Mouse (Mus musculus) neural tube, embryonic 12.5 days (tissue): ENCODE results near the gene Ttyh3. TPM values are rescaled to one million over a fixed set of nuclear protein-coding genes. Genes with fewer than 3 reads are reported as not detected.
A peak's percentile ranks its signal among the peaks of the same experiment; 100 is the strongest.

ENCODE experiments used
- ATAC-seq: fragments of 200-750 bp; cut with Nextera tagmentation; 2 replicates; pipeline ENCODE4 v1.8.0; 2017; ENCODE audit warnings: low read depth, mild to moderate bottlenecking, moderate TSS enrichment, moderate library complexity; ENCODE audit not compliant: low FRiP score
- H3K27ac ChIP-seq: fragments of 300-500 bp; sonication (generic); 2 replicates; pipeline ENCODE4 v1.5.1; 2016
- H3K27me3 ChIP-seq: fragments of 300-500 bp; sonication (generic); replicated peaks from 2 replicates; pipeline ENCODE4 v1.6.1; 2016; ENCODE audit warnings: mild to moderate bottlenecking
- H3K36me3 ChIP-seq: fragments of 300-500 bp; sonication (generic); 2 replicates; pipeline ENCODE4 v1.6.1; 2016; ENCODE audit warnings: mild to moderate bottlenecking
- H3K4me1 ChIP-seq: fragments of 300-500 bp; sonication (generic); 2 replicates; pipeline ENCODE4 v1.6.1; 2016
- H3K4me2 ChIP-seq: fragments of 300-500 bp; sonication (generic); replicated peaks from 2 replicates; pipeline ENCODE4 v1.6.1; 2016; ENCODE audit warnings: mild to moderate bottlenecking
- H3K4me3 ChIP-seq: fragments of 300-500 bp; sonication (generic); 2 replicates; pipeline ENCODE4 v1.5.1; 2016
- H3K9ac ChIP-seq: fragments of 300-500 bp; sonication (generic); 2 replicates; pipeline ENCODE4 v1.6.1; 2016; ENCODE audit warnings: mild to moderate bottlenecking
- H3K9me3 ChIP-seq: fragments of 300-500 bp; sonication (generic); 2 replicates; pipeline ENCODE4 v1.6.1; 2016; ENCODE audit warnings: mild to moderate bottlenecking
- WGBS: fragments of 180-500 bp; shearing (Covaris S2); methylation state at CpG from one replicate; pipeline ENCODE4 v1.1.7; 2016; 5-methylcytosine and 5-hydroxymethylcytosine counted together
- polyA plus RNA-seq: library from polyadenylated mRNA; unstranded; fragments of >200 nt; fragmentation: Nextera tagmentation; extraction: Ambion mirVana; gene quantifications from 2 replicates; pipeline ENCODE4 v1.2.1, GENCODE M21; 2016

The Ttyh3 gene
- polyA plus RNA-seq, 1 experiment from 2014 or later, result 83.3 TPM

DNA sequence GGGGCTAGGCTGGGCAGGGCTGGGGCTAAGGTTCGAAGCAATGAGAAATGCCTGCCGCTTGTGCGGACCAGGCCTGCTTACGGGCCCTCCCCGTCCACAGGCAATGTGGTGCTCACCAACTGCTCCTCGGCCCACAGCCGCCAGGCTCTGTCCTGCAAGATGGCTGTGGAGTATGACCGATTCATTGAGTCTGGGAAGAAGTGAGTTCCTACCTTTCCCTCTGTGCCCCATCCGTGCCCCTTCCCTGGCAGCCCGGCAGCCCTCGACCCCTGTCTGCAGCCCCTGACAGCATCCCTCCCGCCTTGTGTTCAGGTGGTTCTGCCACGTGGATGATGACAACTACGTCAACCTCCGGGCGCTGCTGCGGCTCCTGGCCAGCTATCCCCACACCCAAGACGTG lies 36.6 kb downstream of the Ttyh3 start:
- Histone ChIP-seq H3K4me3 (peak overlapping the region; percentile 65), H3K36me3 (peaks cover 38% of the 10 kb centered on the region), H3K9me3 (no peaks in the 10 kb centered on the region), H3K4me2 (peak overlapping the region; percentile 80), H3K27me3 (no peaks in the 10 kb centered on the region; the same call in 1 of the 2 replicates), H3K27ac (0 out of 2 replicates have a peak overlapping the region, but pooled peaks have one; percentile 95), H3K9ac (peak overlapping the region; percentile 87), H3K4me1 (peaks cover 65% of the 10 kb centered on the region)
- WGBS, result 27% methylated on average over 18 of the region's 18 CpGs
- no peak for ATAC-seq

- Histone ChIP-seq H3K4me3 (peak overlapping the region; percentile 65), H3K9me3 (no peaks in the 10 kb centered on the region), H3K4me1 (peaks cover 70% of the 10 kb centered on the region), H3K27me3 (no peaks in the 10 kb centered on the region; the same call in 1 of the 2 replicates), H3K36me3 (peaks cover 36% of the 10 kb centered on the region), H3K4me2 (peak overlapping the region; percentile 80), H3K27ac (peak overlapping the region; percentile 95), H3K9ac (peak overlapping the region; percentile 87)
- peak; percentile 15 for ATAC-seq
- 5% methylated on average over 15 of the region's 15 CpGs for WGBS
These were observed 37.1 kb downstream of the Ttyh3 start for GRCm38 (mm10) chr5:140611611-140612185.

DNA sequence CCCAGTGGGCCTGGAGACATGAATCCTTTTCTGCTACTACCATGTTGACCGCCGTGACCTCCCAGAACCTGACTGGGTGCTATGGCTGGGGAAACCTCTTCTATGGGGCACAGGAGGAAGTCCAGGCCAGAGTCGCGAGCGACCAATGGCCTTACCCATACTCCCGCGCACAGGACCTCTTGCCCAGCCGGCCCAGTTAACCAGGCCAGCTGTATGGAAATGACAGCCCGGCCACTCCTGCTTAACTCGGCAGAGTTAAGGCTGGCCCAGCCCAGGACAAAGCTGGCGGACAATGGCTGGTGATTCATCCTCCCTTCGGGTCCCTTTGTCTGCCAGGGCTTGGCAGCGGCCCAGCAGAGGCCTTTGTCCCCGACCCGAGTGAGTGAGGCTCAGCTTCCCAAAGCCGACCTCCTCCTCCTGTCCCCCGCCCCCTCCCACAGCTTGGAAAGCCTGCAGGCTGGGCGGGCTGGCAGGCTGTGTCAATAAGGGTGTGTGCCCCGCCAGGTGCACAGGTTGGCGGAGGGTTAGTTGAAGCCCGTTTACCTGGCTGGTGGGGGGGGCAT lies 37.7 kb downstream of the Ttyh3 start:
- no peaks in the 10 kb centered on the region; the same call in 1 of the 2 replicates for H3K27me3 ChIP-seq
- 4% methylated on average over 21 of the region's 21 CpGs for WGBS
- H3K4me3 ChIP-seq, result peak overlapping the region; percentile 65
- H3K4me1 ChIP-seq, result peaks cover 76% of the 10 kb centered on the region
- no peaks in the 10 kb centered on the region for H3K9me3 ChIP-seq
- peak overlapping the region; percentile 87 for H3K9ac ChIP-seq
- H3K36me3 ChIP-seq, result peaks cover 32% of the 10 kb centered on the region
- H3K4me2 ChIP-seq, result peak overlapping the region; percentile 80
- H3K27ac ChIP-seq, result peak overlapping the region; percentile 95
- ATAC-seq, result peak; percentile 62

DNA sequence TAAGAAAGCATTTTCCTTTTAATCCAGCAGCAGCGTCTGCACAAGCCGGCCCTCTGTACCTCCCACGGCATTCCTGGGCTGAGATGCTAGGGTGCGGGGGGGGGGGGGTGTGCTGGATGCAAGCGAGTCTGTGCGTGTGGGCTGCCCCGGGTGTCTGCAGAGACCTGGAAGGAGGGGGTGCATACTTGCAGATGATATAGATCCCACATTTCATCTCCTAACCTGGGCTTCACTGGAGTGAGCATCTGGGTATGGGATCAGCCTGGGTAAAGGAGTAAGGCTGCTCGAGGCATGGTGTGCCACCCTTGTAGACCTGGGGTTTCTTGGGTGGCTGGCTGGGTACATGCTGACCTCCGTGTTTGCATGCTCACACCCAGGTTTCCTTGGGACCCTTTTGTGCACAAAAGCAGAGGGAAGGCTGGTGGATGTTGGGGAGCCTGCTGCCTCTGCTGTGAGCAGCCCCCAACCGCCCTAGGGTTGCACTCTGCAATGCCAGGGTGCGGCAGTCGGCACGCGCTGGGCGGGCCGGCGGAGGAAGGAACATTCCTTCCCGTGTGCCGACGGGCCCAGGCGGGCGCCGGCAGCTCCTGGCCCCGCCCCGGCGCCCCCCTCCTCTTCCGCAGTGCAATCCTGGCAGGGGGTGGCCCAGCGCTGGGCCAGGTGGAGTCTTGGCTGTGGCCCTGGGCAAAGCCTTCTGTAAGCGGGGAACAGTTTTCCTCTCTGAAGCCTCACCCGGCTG lies 38.4 kb downstream of the Ttyh3 start:
- peak overlapping the region; percentile 80 for H3K4me2 ChIP-seq
- peak overlapping the region; percentile 95 for H3K27ac ChIP-seq
- no peaks in the 10 kb centered on the region; the same call in 1 of the 2 replicates for H3K27me3 ChIP-seq
- peaks cover 82% of the 10 kb centered on the region for H3K4me1 ChIP-seq
- H3K36me3 ChIP-seq, result peaks cover 32% of the 10 kb centered on the region
- H3K9me3 ChIP-seq, result no peaks in the 10 kb centered on the region
- H3K4me3 ChIP-seq, result peak overlapping the region; percentile 65
- H3K9ac ChIP-seq, result peak overlapping the region; percentile 87
- WGBS, result under 1% methylated on average over 30 of the region's 30 CpGs
- peak; percentile 22 for ATAC-seq

GRCm38 (mm10) chr5:140609511-140610272 lies 39.1 kb downstream of the Ttyh3 start:
- Histone ChIP-seq H3K36me3 (peaks cover 24% of the 10 kb centered on the region), H3K4me1 (peaks cover 89% of the 10 kb centered on the region), H3K9ac (peak overlapping the region; percentile 87), H3K4me2 (peak overlapping the region; percentile 80), H3K4me3 (peak overlapping the region; percentile 65), H3K27me3 (no peaks in the 10 kb centered on the region; the same call in 1 of the 2 replicates), H3K27ac (peak overlapping the region; percentile 95), H3K9me3 (no peaks in the 10 kb centered on the region)
- no peak for ATAC-seq
- whole genome bisulfite sequencing, result 7% methylated on average over 13 of the region's 13 CpGs

DNA sequence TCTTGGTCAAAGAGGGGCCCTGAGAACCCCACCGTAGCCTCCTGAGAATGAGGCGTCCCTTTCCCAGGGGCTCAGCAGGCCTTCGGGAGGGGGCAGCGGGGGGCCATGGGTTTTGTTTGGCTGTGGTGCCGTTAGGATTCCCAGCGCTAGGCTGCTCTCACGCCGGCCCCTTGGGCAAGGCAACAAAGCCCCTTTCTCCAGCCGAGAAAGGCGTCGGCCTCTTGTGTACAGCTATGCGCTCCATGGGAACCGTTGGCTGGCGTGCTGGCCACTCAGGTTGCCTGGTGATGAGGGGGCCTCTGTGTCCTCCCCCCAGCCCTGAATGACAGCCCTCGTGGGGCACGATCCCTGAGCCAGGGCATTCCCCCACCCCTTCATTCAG lies 40.2 kb downstream of the Ttyh3 start:
- Histone ChIP-seq H3K4me3 (peak overlapping the region; percentile 65), H3K4me2 (peak overlapping the region; percentile 80), H3K9me3 (no peaks in the 10 kb centered on the region), H3K4me1 (peaks cover 84% of the 10 kb centered on the region), H3K9ac (peak overlapping the region; percentile 87), H3K27ac (peak overlapping the region; percentile 71), H3K27me3 (no peaks in the 10 kb centered on the region; the same call in 1 of the 2 replicates), H3K36me3 (peaks cover 14% of the 10 kb centered on the region)
- 1% methylated on average over 16 of the region's 16 CpGs for WGBS
- peak; percentile 13 for ATAC-seq

DNA sequence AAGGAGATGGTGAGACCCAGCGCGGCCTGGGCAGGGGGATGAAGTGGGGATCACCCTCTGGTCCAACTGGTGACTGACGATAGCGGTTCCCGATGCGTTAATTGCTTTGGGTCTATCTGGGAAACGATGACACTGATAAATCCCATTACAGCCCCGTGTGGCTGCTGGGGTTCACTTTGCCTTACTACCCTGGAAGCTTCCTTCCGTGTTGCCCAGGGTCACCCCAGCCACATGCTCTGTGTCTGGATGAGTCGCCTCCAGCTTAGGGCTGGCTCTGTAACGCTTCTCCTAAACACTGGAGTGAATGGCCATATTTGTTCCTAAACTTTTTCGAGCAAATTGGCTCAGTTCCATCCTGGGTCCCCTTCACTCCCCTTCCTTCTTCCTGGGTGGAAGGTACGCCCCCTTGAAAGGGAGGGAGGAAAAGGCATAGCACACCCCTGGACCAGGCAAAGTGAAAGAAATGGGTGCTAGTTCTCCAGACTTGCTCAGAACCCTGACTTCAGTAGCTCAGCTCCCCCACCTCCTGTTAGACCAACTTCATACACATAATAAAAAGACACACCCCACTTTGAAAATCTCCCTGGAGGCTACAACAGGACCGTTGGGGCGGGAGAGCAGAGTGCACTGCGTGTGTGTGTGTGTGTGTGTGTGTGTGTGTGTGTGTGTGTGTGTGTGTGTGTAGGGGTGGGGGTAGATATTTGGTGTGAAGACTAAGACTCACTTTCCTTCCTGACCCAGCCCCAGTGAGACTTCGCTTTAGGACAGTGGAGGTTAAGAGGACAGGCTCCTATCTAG lies 40.8 kb downstream of the Ttyh3 start:
- Histone ChIP-seq H3K9ac (peak overlapping the region; percentile 87), H3K4me1 (peaks cover 83% of the 10 kb centered on the region), H3K4me3 (peak overlapping the region; percentile 65), H3K27me3 (no peaks in the 10 kb centered on the region; the same call in 1 of the 2 replicates), H3K36me3 (peaks cover 8% of the 10 kb centered on the region), H3K9me3 (no peaks in the 10 kb centered on the region), H3K4me2 (peak overlapping the region; percentile 80), H3K27ac (peak overlapping the region; percentile 71)
- no peak for ATAC-seq
- 1% methylated on average over 17 of the region's 17 CpGs for WGBS

- WGBS, result under 1% methylated on average over 91 of the region's 91 CpGs
- H3K4me1 ChIP-seq, result peaks cover 75% of the 10 kb centered on the region
These were observed 41.6 kb downstream of the Ttyh3 start, which contains the start of gene Lfng for GRCm38 (mm10) chr5:140607001-140607835. Lfng (plus strand) TSS chr5:140607320.

GRCm38 (mm10) chr5:140606386-140606785 lies 42.4 kb downstream of the Ttyh3 start:
- Histone ChIP-seq H3K4me2 (peak overlapping the region; percentile 80), H3K27me3 (no peaks in the 10 kb centered on the region), H3K36me3 (no peaks in the 10 kb centered on the region), H3K4me3 (peak overlapping the region; percentile 65), H3K9me3 (no peaks in the 10 kb centered on the region), H3K27ac (0 out of 2 replicates have a peak overlapping the region, but pooled peaks have one; percentile 15), H3K9ac (peak overlapping the region; percentile 87), H3K4me1 (peaks cover 71% of the 10 kb centered on the region)
- WGBS, result under 1% methylated on average over 23 of the region's 23 CpGs
- ATAC-seq, result no peak

More at GRCm38 (mm10) chr5:140607001-140607835, 41.6 kb downstream of the Ttyh3 start, which contains the start of gene Lfng:
- Histone ChIP-seq H3K9ac (peak within 1 kb of the TSS; percentile 87), H3K9me3 (no peaks in the 10 kb centered on the region), H3K27me3 (no peaks in the 10 kb centered on the region; the same call in 1 of the 2 replicates), H3K4me2 (peak within 1 kb of the TSS; percentile 80), H3K27ac (peak within 1 kb of the TSS; percentile 71), H3K4me3 (peak within 1 kb of the TSS; percentile 65), H3K36me3 (no peaks in the 10 kb centered on the region)
- peak; percentile 61 for ATAC-seq

DNA sequence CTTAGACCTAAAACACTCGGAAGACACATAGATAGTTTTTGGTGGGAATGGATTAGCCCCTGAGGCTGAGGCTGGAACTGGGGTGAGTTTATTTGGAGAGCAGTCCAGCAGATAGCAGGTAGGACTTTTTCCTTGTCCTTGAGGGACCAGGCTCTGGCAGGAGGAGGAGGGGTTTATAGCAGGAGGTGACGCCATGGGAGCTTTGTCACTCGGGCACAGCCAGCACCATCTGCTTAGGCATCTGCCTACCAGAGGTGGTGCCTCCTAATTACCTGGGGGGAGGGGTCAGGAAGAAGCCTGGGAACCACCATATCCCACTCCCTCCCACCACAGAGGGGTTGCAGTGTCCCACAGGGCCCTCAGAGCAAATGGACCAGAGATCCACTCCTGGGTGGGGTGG lies 43.6 kb downstream of the Ttyh3 start:
- 10% methylated on average over 3 of the region's 3 CpGs for WGBS
- Histone ChIP-seq H3K9ac (no peak overlapping the region), H3K27me3 (no peaks in the 10 kb centered on the region), H3K4me1 (peaks cover 62% of the 10 kb centered on the region), H3K27ac (no peak overlapping the region), H3K4me2 (no peak overlapping the region), H3K4me3 (no peak overlapping the region), H3K36me3 (no peaks in the 10 kb centered on the region), H3K9me3 (no peaks in the 10 kb centered on the region)
- ATAC-seq, result no peak
